Mouse (Mus musculus): ENCODE measurements at regions not wholly inside any gene's neighbourhood (a gene's known extent, or its start where the extent isn't known, plus 50 kb on each side); places are given as distances from the start of the nearest gene placed in this dataset.

DNA sequence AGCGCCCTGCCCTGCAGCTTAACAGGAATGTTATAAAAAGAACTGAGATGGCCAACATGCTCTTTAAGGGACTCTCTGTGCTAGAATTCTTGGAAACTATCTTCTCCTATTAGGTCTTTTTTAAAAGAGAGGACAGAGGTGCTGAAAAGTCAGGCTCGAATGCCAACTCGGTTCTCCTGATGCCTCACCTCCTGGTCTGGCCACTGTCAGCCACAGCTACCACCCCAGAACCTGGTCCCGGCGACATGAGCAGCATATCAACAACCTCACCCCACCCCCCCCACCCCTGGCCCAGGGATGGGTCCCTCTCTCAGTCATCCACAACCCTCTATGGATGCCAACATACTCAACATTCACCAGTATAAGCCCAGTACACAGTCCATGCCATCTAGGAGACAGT is 49.8 kb upstream of the Rgma start:
- DNase-seq (ENCODE audit: low spot score), result no peak

Data from urinary bladder, postnatal 10 days (tissue).